Mouse (Mus musculus): ENCODE results near the gene Vkorc1. TPM values are rescaled to one million over a fixed set of nuclear protein-coding genes. Genes with fewer than 3 reads are reported as not detected.
A peak's percentile ranks its signal among the peaks of the same experiment; 100 is the strongest.

Gene Vkorc1
- polyA plus RNA-seq, 1 experiment, result 289 TPM

DNA sequence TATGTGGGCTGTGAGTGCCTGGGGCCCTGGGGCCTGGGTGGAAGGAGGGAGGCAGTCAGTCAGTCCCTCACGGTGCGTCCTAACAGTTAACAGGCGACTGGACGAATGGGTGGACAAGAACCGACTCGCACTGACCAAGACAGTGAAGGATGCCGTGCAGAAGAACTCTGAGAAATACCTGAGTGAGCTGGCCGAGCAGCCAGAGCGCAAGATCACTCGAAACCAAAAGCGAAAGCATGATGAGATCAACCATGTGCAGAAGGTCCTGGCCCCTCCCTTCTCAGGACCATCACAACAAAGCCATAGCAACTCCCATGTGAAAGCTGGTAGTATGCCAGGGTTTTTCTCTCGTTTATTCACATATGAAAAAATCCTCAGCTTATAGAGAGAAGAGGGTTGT is 19.9 kb upstream of the Vkorc1 start:
- H3K4me3 ChIP-seq (ENCODE audit: insufficient read depth, low read depth, low read length), result no peak overlapping the region

DNA sequence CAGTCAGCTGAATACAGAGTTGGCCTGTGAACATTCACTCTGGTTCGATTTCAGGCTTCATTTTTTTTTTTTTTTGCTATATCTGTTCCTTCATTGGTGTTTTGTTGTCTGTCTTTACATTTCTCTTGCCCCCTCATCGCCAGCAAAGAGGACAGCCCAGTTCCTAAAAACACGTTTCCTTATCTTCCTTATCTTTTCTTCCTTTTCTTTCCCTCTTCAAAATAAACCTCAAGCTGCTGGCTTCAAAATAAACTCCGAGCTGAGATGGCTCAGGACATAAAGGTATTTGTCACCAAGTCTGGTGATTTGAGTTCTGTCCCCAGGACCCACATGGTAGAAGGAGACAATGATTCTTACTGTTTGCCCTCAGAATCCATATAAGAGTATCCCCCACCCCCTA is 17.5 kb upstream of the Vkorc1 start:
- Histone ChIP-seq H3K4me3 (ENCODE audit: insufficient read depth, low read depth, low read length) (peak overlapping the region; percentile 81), H3K27me3 (replicated peaks; ENCODE audit: control insufficient read depth, insufficient read depth, low read length) (no peaks in the 10 kb centered on the region), H3K4me1 (ENCODE audit: control insufficient read depth, insufficient read depth, low read length) (peaks cover 5% of the 10 kb centered on the region; the same call in 1 of the 2 replicates), H3K27ac (ENCODE audit: insufficient read depth, low read depth, low read length) (peak overlapping the region; percentile 18; the same call in 1 of the 2 replicates), H3K36me3 (ENCODE audit: control insufficient read depth, insufficient read depth, low read length) (no peaks in the 10 kb centered on the region; the same call in 1 of the 2 replicates)
- no peak for DNase-seq
- no peak for TF ChIP-seq CTCF (conservative IDR thresholded peaks at IDR 0.05; ENCODE audit: insufficient read depth, insufficient read length, low read depth, low read length)
- no peak for TF ChIP-seq POLR2A (IDR thresholded peaks at IDR 0.05; ENCODE audit: low read depth, low read length)
- WGBS, result 17% methylated on average over 4 of the region's 4 CpGs

More for the DNA sequence above, 19.9 kb upstream of the Vkorc1 start:
- Histone ChIP-seq H3K4me1 (ENCODE audit: control insufficient read depth, insufficient read depth, low read length) (peaks cover 5% of the 10 kb centered on the region; the same call in 1 of the 2 replicates), H3K27me3 (replicated peaks; ENCODE audit: control insufficient read depth, insufficient read depth, low read length) (no peaks in the 10 kb centered on the region), H3K27ac (ENCODE audit: insufficient read depth, low read depth, low read length) (no peak overlapping the region), H3K36me3 (ENCODE audit: control insufficient read depth, insufficient read depth, low read length) (no peaks in the 10 kb centered on the region; the same call in 1 of the 2 replicates)
- DNase-seq, result no peak
- TF ChIP-seq CTCF (conservative IDR thresholded peaks at IDR 0.05; ENCODE audit: insufficient read depth, insufficient read length, low read depth, low read length) (no peak), POLR2A (IDR thresholded peaks at IDR 0.05; ENCODE audit: low read depth, low read length) (no peak)
- 84% methylated on average over 12 of the region's 12 CpGs for WGBS

DNA sequence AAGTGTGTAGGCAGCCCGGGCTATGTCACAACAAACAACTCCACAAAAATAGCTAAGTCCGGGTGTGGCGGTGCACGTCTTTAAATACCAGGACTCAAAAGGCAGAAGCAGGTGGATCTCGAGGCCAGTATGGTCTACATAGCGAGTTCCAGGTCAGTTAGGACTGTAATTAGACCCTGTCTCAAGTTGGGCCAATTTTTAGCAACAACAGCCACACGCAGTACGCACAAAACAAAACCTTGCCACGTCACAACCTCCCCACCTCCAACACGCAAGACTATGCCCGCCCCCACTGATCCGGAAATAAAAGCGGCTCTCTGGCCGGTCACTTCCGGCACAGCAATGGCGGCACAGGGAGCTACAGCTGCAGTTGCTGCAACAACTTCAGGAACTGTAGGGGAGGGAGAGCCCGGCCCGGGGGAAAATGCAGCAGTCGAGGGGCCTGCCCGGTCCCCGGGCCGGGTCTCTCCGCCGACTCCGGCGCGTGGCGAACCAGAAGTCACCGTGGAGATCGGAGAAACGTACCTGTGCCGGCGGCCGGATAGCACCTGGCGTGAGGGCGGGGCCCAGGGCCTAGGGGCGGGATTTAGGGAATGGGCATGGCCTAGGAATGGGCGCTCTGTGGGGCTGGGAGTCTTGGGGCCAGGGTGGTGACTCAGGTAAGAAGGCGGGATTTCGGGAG is 16.9 kb upstream of the Vkorc1 start, which contains the start of gene Kat8:
Kat8 (plus strand) TSS at position 327 of the 682 bp plus-strand sequence.
- H3K27ac ChIP-seq (ENCODE audit: insufficient read depth, low read depth, low read length), result peak within 1 kb of the TSS; percentile 98
- H3K27me3 ChIP-seq (replicated peaks; ENCODE audit: control insufficient read depth, insufficient read depth, low read length), result no peaks in the 10 kb centered on the region
- peaks cover 5% of the 10 kb centered on the region; the same call in 1 of the 2 replicates for H3K4me1 ChIP-seq (ENCODE audit: control insufficient read depth, insufficient read depth, low read length)
- peak; percentile 96 for DNase-seq
- under 1% methylated on average over 40 of the region's 40 CpGs for WGBS
- peak within 1 kb of the TSS; percentile 81 for H3K4me3 ChIP-seq (ENCODE audit: insufficient read depth, low read depth, low read length)
- H3K36me3 ChIP-seq (ENCODE audit: control insufficient read depth, insufficient read depth, low read length), result peaks cover 1% of the 10 kb centered on the region; the same call in 1 of the 2 replicates
- TF ChIP-seq POLR2A (IDR thresholded peaks at IDR 0.05; ENCODE audit: low read depth, low read length) (peak; percentile 75), CTCF (conservative IDR thresholded peaks at IDR 0.05; ENCODE audit: insufficient read depth, insufficient read length, low read depth, low read length) (no peak)

GRCm38 (mm10) chr7:127908656-127909055 is 13.2 kb upstream of the Vkorc1 start:
- Histone ChIP-seq H3K4me1 (ENCODE audit: control insufficient read depth, insufficient read depth, low read length) (peaks cover 5% of the 10 kb centered on the region; the same call in 1 of the 2 replicates), H3K27ac (ENCODE audit: insufficient read depth, low read depth, low read length) (peak overlapping the region; percentile 35; the same call in 1 of the 2 replicates), H3K36me3 (ENCODE audit: control insufficient read depth, insufficient read depth, low read length) (peaks cover 1% of the 10 kb centered on the region; the same call in 1 of the 2 replicates), H3K27me3 (replicated peaks; ENCODE audit: control insufficient read depth, insufficient read depth, low read length) (no peaks in the 10 kb centered on the region), H3K4me3 (ENCODE audit: insufficient read depth, low read depth, low read length) (no peak overlapping the region)
- 55% methylated on average over 4 of the region's 4 CpGs for WGBS
- peak; percentile 49 for DNase-seq
- TF ChIP-seq CTCF (conservative IDR thresholded peaks at IDR 0.05; ENCODE audit: insufficient read depth, insufficient read length, low read depth, low read length) (no peak), POLR2A (IDR thresholded peaks at IDR 0.05; ENCODE audit: low read depth, low read length) (no peak)

DNA sequence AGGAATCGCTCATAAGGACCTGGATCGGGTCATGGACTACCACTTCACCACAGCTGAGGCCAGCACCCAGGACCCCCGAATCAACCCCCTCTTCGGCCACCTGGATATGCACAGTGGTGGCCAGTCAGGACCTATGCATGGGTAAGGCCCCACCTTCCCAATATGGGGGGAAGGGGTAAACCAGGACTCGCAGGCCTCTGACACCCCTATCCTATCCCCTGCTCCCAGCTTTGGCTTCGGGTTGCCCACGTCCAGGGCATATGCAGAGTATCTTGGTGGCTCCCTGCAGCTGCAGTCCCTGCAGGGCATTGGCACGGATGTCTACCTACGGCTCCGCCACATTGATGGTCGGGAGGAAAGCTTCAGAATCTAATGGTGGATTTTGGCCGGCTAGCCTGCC is 12.5 kb upstream of the Vkorc1 start:
- Histone ChIP-seq H3K27ac (ENCODE audit: insufficient read depth, low read depth, low read length) (no peak overlapping the region), H3K4me1 (ENCODE audit: control insufficient read depth, insufficient read depth, low read length) (peaks cover 2% of the 10 kb centered on the region; the same call in 1 of the 2 replicates), H3K36me3 (ENCODE audit: control insufficient read depth, insufficient read depth, low read length) (peaks cover 1% of the 10 kb centered on the region; the same call in 1 of the 2 replicates), H3K27me3 (replicated peaks; ENCODE audit: control insufficient read depth, insufficient read depth, low read length) (no peaks in the 10 kb centered on the region), H3K4me3 (ENCODE audit: insufficient read depth, low read depth, low read length) (no peak overlapping the region)
- DNase-seq, result no peak
- TF ChIP-seq CTCF (conservative IDR thresholded peaks at IDR 0.05; ENCODE audit: insufficient read depth, insufficient read length, low read depth, low read length) (no peak), POLR2A (IDR thresholded peaks at IDR 0.05; ENCODE audit: low read depth, low read length) (no peak)
- 96% methylated on average over 12 of the region's 12 CpGs for WGBS

- 5% methylated on average over 38 of the region's 38 CpGs for WGBS
These were observed 8.8 kb upstream of the Vkorc1 start, which contains the start of gene Bckdk for GRCm38 (mm10) chr7:127903971-127904796. Bckdk (plus strand) TSS chr7:127904082.

More at GRCm38 (mm10) chr7:127903971-127904796, 8.8 kb upstream of the Vkorc1 start, which contains the start of gene Bckdk:
- Histone ChIP-seq H3K27me3 (replicated peaks; ENCODE audit: control insufficient read depth, insufficient read depth, low read length) (no peaks in the 10 kb centered on the region), H3K4me3 (ENCODE audit: insufficient read depth, low read depth, low read length) (peak within 1 kb of the TSS; percentile 68), H3K36me3 (ENCODE audit: control insufficient read depth, insufficient read depth, low read length) (peaks cover 1% of the 10 kb centered on the region; the same call in 1 of the 2 replicates), H3K27ac (ENCODE audit: insufficient read depth, low read depth, low read length) (peak within 1 kb of the TSS; percentile 26), H3K4me1 (ENCODE audit: control insufficient read depth, insufficient read depth, low read length) (no peaks in the 10 kb centered on the region; the same call in 1 of the 2 replicates)
- peak; percentile 84 for DNase-seq
- TF ChIP-seq POLR2A (IDR thresholded peaks at IDR 0.05; ENCODE audit: low read depth, low read length), result no peak
- no peak for TF ChIP-seq CTCF (conservative IDR thresholded peaks at IDR 0.05; ENCODE audit: insufficient read depth, insufficient read length, low read depth, low read length)

Measured in kidney, adult 2 months (tissue).